Mouse (Mus musculus) kidney, embryonic 15.5 days (tissue): ENCODE data around the gene Styxl1. TPM values are rescaled to one million over a fixed set of nuclear protein-coding genes. Genes with fewer than 3 reads are reported as not detected.

Source experiments
- ATAC-seq: fragments of 200-750 bp; cut with Nextera tagmentation; replicated peaks from 2 replicates; pipeline ENCODE4 v1.8.0; 2017; ENCODE audit warnings: moderate TSS enrichment; ENCODE audit not compliant: low FRiP score
- H3K27ac ChIP-seq: fragments of 300-500 bp; sonication (generic); 2 replicates; pipeline ENCODE4 v1.5.1; 2015; ENCODE audit warnings: mild to moderate bottlenecking, inconsistent platforms
- H3K27me3 ChIP-seq: fragments of 300-500 bp; sonication (generic); 2 replicates; pipeline ENCODE4 v1.6.1; 2015; ENCODE audit warnings: inconsistent platforms
- H3K36me3 ChIP-seq: fragments of 300-500 bp; sonication (generic); 2 replicates; pipeline ENCODE4 v1.6.1; 2015; ENCODE audit warnings: inconsistent platforms
- H3K4me1 ChIP-seq: fragments of 300-500 bp; sonication (generic); 2 replicates; pipeline ENCODE4 v1.6.1; 2015; ENCODE audit warnings: inconsistent platforms
- H3K4me2 ChIP-seq: fragments of 300-500 bp; sonication (generic); 2 replicates; pipeline ENCODE4 v1.6.1; 2015; ENCODE audit warnings: moderate library complexity, mild to moderate bottlenecking, inconsistent platforms
- H3K4me3 ChIP-seq: fragments of 300-500 bp; sonication (generic); replicated peaks from 2 replicates; pipeline ENCODE4 v1.5.1; 2015; ENCODE audit warnings: mild to moderate bottlenecking, inconsistent platforms
- H3K9ac ChIP-seq: fragments of 300-500 bp; sonication (generic); 2 replicates; pipeline ENCODE4 v1.6.1; 2015; ENCODE audit warnings: mild to moderate bottlenecking, inconsistent platforms
- H3K9me3 ChIP-seq: fragments of 300-500 bp; sonication (generic); replicated peaks from 2 replicates; pipeline ENCODE4 v1.6.1; 2016; ENCODE audit warnings: inconsistent platforms
- WGBS: fragments of 180-500 bp; shearing (Covaris S2); methylation state at CpG from one replicate; pipeline ENCODE4 v1.1.7; 2015; ENCODE audit warnings: mixed read lengths; 5-methylcytosine and 5-hydroxymethylcytosine counted together
- polyA plus RNA-seq: library from polyadenylated mRNA; unstranded; fragments of >200 nt; fragmentation: Nextera tagmentation; extraction: Ambion mirVana; gene quantifications from 2 replicates; pipeline ENCODE4 v1.2.1, GENCODE M21; 2015

Styxl1 gene
- polyA plus RNA-seq, 1 experiment from 2014 or later = 0.39 TPM

GRCm38 (mm10) chr5:135802641-135803040 lies 24.5 kb upstream of the Styxl1 start:
- H3K4me3 ChIP-seq = no peak overlapping the region
- H3K9me3 ChIP-seq = no peaks in the 10 kb centered on the region
- 0 out of 2 replicates have a peak, but pooled peaks cover 6% of the 10 kb centered on the region for H3K4me1 ChIP-seq
- no peaks in the 10 kb centered on the region for H3K36me3 ChIP-seq
- WGBS = 89% methylated on average over 8 of the region's 8 CpGs
- peaks cover 27% of the 10 kb centered on the region for H3K27me3 ChIP-seq
- H3K9ac ChIP-seq = no peak overlapping the region
- ATAC-seq = no peak
- no peak overlapping the region for H3K4me2 ChIP-seq
- H3K27ac ChIP-seq = no peak overlapping the region

GRCm38 (mm10) chr5:135800927-135801326 lies 22.7 kb upstream of the Styxl1 start:
- WGBS = 2% methylated on average over 6 of the region's 6 CpGs
- Histone ChIP-seq H3K27ac (no peak overlapping the region), H3K36me3 (no peaks in the 10 kb centered on the region), H3K4me3 (no peak overlapping the region), H3K4me1 (no peaks in the 10 kb centered on the region), H3K9me3 (no peaks in the 10 kb centered on the region), H3K27me3 (peaks cover 25% of the 10 kb centered on the region), H3K9ac (no peak overlapping the region), H3K4me2 (no peak overlapping the region)
- ATAC-seq = no peak

GRCm38 (mm10) chr5:135799746-135800145 lies 21.6 kb upstream of the Styxl1 start:
- H3K9me3 ChIP-seq = no peaks in the 10 kb centered on the region
- no peak overlapping the region for H3K4me3 ChIP-seq
- no peak overlapping the region for H3K27ac ChIP-seq
- WGBS = 44% methylated on average over 4 of the region's 4 CpGs
- peaks cover 22% of the 10 kb centered on the region for H3K27me3 ChIP-seq
- H3K4me1 ChIP-seq = peaks cover 4% of the 10 kb centered on the region; the same call in 1 of the 2 replicates
- no peak overlapping the region for H3K9ac ChIP-seq
- no peak for ATAC-seq
- H3K4me2 ChIP-seq = no peak overlapping the region
- no peaks in the 10 kb centered on the region for H3K36me3 ChIP-seq

- Histone ChIP-seq H3K4me3 (peak overlapping the region; percentile 37), H3K9me3 (no peaks in the 10 kb centered on the region), H3K27ac (peak overlapping the region; percentile 52), H3K4me2 (peak overlapping the region; percentile 55), H3K4me1 (peaks cover 11% of the 10 kb centered on the region), H3K36me3 (peaks cover 24% of the 10 kb centered on the region), H3K9ac (peak overlapping the region; percentile 41), H3K27me3 (peaks cover 5% of the 10 kb centered on the region; the same call in 1 of the 2 replicates)
- no peak for ATAC-seq
- WGBS = 20% methylated on average over 5 of the region's 5 CpGs
Observed at GRCm38 (mm10) chr5:135794859-135795181, 16.6 kb upstream of the Styxl1 start.

- WGBS = 10% methylated on average over 20 of the region's 20 CpGs
- peak overlapping the region; percentile 52 for H3K27ac ChIP-seq
- H3K27me3 ChIP-seq = peaks cover 5% of the 10 kb centered on the region; the same call in 1 of the 2 replicates
- peak overlapping the region; percentile 37 for H3K4me3 ChIP-seq
- ATAC-seq = peak; percentile 78
- H3K9ac ChIP-seq = peak overlapping the region; percentile 41
- H3K4me1 ChIP-seq = peaks cover 11% of the 10 kb centered on the region
- H3K4me2 ChIP-seq = peak overlapping the region; percentile 55
- no peaks in the 10 kb centered on the region for H3K9me3 ChIP-seq
- peaks cover 30% of the 10 kb centered on the region for H3K36me3 ChIP-seq
Observed at GRCm38 (mm10) chr5:135793996-135794858, 16.0 kb upstream of the Styxl1 start.

DNA sequence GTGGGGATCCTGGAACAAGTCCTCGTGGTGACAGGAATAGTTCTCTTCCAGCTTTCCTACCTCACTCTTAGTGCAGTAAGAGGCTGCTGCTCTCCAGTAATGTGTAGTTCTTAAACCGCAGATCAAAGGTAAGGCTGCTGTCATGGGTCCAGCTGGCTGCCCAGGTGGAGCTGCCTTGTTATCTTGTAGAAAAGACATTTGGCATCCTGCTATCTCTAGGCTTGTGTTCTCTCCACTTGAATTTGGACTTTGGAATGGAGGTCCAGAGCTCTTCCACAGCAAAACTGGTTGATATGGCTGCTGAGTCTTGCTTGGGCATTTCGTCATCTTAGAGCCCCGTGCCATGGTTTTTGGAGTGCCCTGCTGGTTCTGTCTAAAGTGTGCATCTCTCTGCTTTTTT lies 4.7 kb upstream of the Styxl1 start:
- 90% methylated on average over 4 of the region's 4 CpGs for WGBS
- no peaks in the 10 kb centered on the region for H3K27me3 ChIP-seq
- ATAC-seq = no peak
- no peak overlapping the region for H3K27ac ChIP-seq
- peaks cover 20% of the 10 kb centered on the region for H3K4me1 ChIP-seq
- H3K36me3 ChIP-seq = peaks cover 73% of the 10 kb centered on the region
- no peaks in the 10 kb centered on the region for H3K9me3 ChIP-seq
- no peak overlapping the region for H3K4me3 ChIP-seq
- no peak overlapping the region for H3K9ac ChIP-seq
- no peak overlapping the region for H3K4me2 ChIP-seq

DNA sequence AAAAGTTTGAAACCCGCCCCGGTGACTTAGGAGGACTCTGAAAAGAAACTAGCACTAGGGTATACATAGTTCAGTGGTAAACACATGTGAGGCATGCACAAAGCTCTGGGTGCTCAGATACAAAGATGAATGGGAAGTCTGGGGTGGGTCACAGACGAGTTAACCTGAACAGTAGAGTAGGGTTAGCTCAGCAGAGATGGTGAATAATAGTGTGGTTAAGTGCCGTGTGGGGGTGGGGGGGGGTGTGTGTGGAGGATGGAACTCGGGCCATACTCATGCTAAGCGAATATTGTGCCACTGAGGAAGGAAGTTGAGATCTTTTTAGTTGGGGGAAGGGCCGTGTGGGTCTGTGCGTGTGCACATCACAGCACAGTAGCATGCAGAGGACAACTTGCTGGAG lies 2.1 kb upstream of the Styxl1 start:
- ATAC-seq = no peak
- H3K27me3 ChIP-seq = no peaks in the 10 kb centered on the region
- 79% methylated on average over 8 of the region's 8 CpGs for WGBS
- peak overlapping the region; percentile 74 for H3K4me2 ChIP-seq
- H3K9ac ChIP-seq = no peak overlapping the region
- H3K4me1 ChIP-seq = peaks cover 41% of the 10 kb centered on the region
- no peak overlapping the region for H3K27ac ChIP-seq
- H3K36me3 ChIP-seq = peaks cover 48% of the 10 kb centered on the region
- no peaks in the 10 kb centered on the region for H3K9me3 ChIP-seq
- peak overlapping the region; percentile 73 for H3K4me3 ChIP-seq

DNA sequence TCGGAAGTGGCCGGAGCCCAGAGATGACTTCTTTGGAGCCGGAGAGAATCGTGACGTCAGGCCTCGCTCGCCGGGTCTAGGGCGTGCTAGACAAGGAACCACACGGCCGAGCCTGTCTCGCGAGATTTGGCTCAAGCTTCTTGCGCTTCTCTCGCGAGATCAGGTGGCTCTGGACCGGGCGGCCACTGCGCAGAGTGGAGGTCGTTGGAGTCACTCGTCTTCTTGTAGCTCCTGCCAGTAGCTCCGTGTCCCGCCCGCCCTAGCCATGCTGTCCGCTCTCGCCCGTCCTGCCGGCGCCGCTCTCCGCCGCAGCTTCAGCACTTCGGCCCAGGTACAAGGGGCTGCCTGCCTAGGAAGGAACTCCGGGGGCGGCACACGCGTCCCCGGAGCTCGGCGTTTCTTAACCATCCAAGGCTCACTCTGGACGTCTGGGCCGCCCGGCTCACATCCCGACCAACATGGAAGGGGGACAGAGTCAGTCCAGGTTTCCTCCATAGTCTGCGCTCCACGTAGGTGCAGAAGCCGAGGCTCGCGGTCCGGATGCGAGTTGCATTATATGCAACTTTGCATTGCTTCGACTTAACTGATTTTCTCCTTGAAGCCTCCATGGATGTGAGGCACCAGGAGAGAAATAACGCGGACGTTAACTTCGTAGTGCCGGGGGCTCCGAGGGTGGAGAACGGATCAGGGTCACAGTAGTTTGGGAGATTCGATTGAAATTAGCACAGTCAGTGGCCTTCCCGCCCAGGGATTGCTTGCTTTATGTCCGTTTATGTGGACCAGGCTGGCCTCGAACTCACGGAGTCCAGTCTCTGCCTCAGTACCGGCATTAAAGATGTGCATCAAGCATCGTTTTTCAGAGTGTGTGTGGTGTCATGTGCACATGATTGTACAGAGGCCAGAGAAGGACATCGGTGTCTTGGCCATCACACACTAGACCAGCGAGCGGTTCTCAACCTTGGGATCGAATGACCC lies 573 bp upstream of the Styxl1 start, which contains the start of gene Mdh2:
TSS of gene Mdh2 (plus strand) at position 10 of the 975 bp plus-strand sequence.
- Histone ChIP-seq H3K4me1 (peaks cover 41% of the 10 kb centered on the region), H3K27me3 (no peaks in the 10 kb centered on the region), H3K9me3 (no peaks in the 10 kb centered on the region), H3K27ac (peak within 1 kb of the TSS; percentile 97), H3K4me3 (peak within 1 kb of the TSS; percentile 73), H3K36me3 (peaks cover 32% of the 10 kb centered on the region), H3K9ac (peak within 1 kb of the TSS; percentile 86), H3K4me2 (peak within 1 kb of the TSS; percentile 74)
- peak; percentile 98 for ATAC-seq
- WGBS = under 1% methylated on average over 69 of the region's 70 CpGs

GRCm38 (mm10) chr5:135776546-135776945 lies 1.6 kb downstream of the Styxl1 start:
- H3K4me2 ChIP-seq = peak overlapping the region; percentile 16; the same call in 1 of the 2 replicates
- H3K9ac ChIP-seq = 0 out of 2 replicates have a peak overlapping the region, but pooled peaks have one; percentile 21
- no peak overlapping the region for H3K4me3 ChIP-seq
- no peak for ATAC-seq
- H3K36me3 ChIP-seq = peaks cover 11% of the 10 kb centered on the region
- no peaks in the 10 kb centered on the region for H3K27me3 ChIP-seq
- H3K4me1 ChIP-seq = peaks cover 41% of the 10 kb centered on the region
- H3K27ac ChIP-seq = peak overlapping the region; percentile 76
- H3K9me3 ChIP-seq = no peaks in the 10 kb centered on the region
- 53% methylated on average over 4 of the region's 4 CpGs for WGBS

GRCm38 (mm10) chr5:135772519-135772918 lies 5.7 kb downstream of the Styxl1 start:
- Histone ChIP-seq H3K9me3 (no peaks in the 10 kb centered on the region), H3K4me3 (no peak overlapping the region), H3K4me1 (peaks cover 18% of the 10 kb centered on the region), H3K4me2 (no peak overlapping the region), H3K9ac (no peak overlapping the region), H3K36me3 (no peaks in the 10 kb centered on the region), H3K27ac (no peak overlapping the region), H3K27me3 (no peaks in the 10 kb centered on the region)
- ATAC-seq = no peak
- 44% methylated on average over 3 of the region's 3 CpGs for WGBS

DNA sequence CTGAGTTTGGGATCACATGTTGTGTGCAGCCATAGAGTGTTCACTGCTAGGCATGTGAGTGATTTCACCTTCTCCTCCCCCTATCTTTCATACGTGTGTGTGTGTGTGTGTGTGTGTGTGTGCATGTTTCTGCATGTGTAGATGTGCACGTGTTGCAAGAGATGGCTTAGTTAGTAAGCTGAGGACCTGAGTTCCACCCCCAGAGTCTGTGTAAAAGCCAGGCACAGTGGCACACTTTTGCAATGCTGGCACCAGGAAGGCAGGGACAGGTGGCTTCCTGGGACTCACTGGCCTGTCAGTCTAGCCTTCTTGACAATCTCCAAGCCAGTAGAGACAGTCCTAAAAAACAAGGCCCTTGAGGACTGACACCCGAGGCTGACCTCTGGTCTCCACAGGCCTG lies 13.2 kb downstream of the Styxl1 start:
- no peak overlapping the region for H3K4me2 ChIP-seq
- H3K9me3 ChIP-seq = no peaks in the 10 kb centered on the region
- whole genome bisulfite sequencing = 65% methylated on average over 3 of the region's 3 CpGs
- no peaks in the 10 kb centered on the region for H3K27me3 ChIP-seq
- H3K36me3 ChIP-seq = no peaks in the 10 kb centered on the region
- H3K27ac ChIP-seq = no peak overlapping the region
- no peak overlapping the region for H3K9ac ChIP-seq
- ATAC-seq = no peak
- H3K4me3 ChIP-seq = no peak overlapping the region
- H3K4me1 ChIP-seq = no peaks in the 10 kb centered on the region

DNA sequence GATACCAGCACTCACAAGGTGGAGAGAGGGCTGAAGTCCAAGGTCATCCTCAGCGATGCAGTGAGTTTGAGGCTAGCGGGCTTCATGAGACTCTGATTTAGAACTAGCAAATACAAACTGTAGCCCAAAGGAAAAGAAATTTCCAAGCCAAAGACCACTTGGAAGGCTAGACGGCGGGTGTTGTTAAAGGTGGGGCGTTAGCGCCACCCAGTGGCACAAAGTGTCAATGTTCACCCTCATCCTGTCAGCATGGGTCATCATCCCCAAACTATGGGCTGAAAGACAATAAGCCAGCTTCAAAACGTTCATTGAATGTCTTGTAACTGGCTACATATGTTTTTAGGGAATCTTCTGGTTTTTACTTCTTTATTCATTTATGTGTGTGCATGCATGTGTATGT lies 14.7 kb downstream of the Styxl1 start:
- H3K27ac ChIP-seq = no peak overlapping the region
- H3K9ac ChIP-seq = no peak overlapping the region
- 4% methylated on average over 7 of the region's 7 CpGs for WGBS
- H3K27me3 ChIP-seq = no peaks in the 10 kb centered on the region
- H3K4me1 ChIP-seq = no peaks in the 10 kb centered on the region
- H3K4me2 ChIP-seq = no peak overlapping the region
- ATAC-seq = no peak
- H3K4me3 ChIP-seq = no peak overlapping the region
- H3K9me3 ChIP-seq = no peaks in the 10 kb centered on the region
- no peaks in the 10 kb centered on the region for H3K36me3 ChIP-seq
